Mouse (Mus musculus): ENCODE results near the gene Htr2a. TPM values are rescaled to one million over a fixed set of nuclear protein-coding genes. Genes with fewer than 3 reads are reported as not detected.

The Htr2a gene
- under 1 TPM; 0.29 to 0.37 TPM for total RNA-seq (2023)

DNA sequence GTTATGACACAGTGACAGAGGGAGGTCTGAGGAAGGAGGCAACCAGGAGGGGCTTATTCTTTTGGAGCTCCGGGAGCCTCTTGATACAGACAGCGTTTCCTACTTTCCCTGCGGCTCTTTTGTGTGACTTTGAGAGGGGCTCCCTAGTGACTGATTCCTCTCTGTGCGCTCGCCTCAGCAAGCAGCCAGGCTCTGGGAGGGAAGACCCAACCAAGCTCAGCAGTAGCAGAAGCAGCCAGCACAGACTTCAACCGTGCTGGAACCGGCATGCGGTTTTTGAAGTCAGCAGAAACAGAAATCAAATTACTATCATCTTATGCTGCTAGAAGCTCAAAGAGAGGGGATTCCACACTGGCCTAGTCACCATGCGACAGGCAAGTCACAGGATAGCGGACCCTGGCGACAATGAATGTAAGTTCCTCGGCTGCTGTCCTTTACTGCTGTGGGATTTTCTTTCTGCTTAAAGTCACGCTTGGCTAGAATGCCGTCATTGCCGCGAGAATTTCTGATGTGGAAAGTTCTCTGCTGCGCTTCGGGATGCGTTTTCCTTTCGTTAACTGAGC, at the start of gene Htr2a:
Htr2a (plus strand) TSS at position 22 of the 563 bp plus-strand sequence.

DNA sequence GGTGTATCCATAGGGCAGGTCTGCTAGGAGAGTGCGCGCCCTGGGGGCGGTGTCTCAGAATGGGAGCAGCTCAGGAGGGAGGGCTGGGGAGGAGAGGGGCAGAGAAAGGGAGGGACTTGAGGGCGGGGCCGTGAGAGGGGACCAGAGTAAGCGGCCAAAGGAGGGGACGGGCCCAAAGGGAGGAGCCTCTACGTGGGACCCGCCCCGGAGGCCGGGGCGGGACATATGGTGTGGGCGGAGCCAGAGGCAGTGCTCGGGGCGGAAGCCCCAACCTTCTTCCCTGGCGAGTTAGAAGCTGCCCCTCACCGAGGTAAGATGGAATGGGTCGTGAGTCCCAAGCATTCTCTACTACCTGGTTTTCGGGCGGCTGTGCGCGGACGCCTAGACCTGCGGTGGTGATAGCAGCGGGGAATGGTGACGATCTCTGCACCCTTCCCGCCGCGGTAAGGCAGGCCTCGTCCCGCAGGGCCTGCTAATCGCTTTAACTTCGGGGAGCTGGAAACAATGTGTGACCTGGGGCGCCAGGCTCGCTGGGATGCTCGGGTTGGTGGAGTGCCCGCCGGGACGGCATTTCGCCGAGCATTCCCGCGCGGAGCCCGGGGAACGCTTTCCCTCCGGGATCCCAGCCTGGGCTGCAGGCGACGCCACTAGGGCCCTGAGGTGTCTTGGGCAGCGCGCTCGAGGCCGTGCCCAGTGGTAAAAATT, 91.6 kb downstream of the Htr2a start, which contains the start of gene Esd:
Esd (plus strand) TSS at position 219 of the 705 bp plus-strand sequence.

Other genes starting within 250 kb of the Htr2a start
- 10 to 100 TPM; 83.5 to 90.2 TPM for gene Esd, start 91.5 kb downstream of the Htr2a start, total RNA-seq (2023)